Mouse (Mus musculus): ENCODE measurements at regions not wholly inside any gene's neighbourhood (a gene's known extent, or its start where the extent isn't known, plus 50 kb on each side); places are given as distances from the start of the nearest gene placed in this dataset.

DNA sequence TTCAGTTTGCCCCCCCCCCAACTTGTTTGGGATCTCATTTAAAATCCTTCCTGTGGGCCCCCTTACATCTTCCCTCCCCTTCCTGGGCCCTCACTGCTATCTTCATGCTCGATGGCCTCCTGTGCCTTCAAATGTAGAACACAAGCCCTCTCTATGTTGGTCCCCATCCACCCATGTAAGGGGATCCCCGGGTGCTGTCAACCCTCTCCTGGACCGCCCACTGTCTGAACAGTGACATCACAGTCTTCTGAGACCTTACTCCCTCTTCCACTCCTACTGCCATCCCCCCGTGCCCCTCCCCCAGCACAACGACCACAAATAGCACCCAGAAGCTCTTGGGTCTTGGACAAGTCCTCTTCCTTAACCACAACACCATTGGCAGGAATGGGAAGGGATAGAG is 56.6 kb upstream of the Twist2 start:
- 84% methylated on average over 5 of the region's 5 CpGs for WGBS

DNA sequence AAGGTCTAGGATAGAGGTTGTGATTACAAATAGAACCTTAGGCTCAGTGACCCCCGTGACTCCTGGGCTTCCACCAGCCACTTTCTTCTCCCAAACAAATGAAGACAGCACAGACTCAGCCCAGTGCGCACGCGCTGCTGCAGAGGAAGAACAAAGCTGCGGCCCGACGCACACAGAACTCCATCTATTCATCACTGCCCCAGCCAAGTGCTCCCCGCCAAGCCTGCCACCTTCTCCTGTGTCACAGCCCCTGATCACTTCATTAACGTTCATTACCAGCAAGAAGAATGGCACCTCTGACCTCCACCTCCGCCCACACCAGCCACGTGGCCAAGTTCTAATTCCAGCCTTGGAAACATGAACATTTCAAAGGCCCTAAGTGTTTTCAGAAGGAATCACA is 53.7 kb upstream of the Twist2 start:
- no peak for ATAC-seq (ENCODE audit: insufficient number of reproducible peaks, insufficient read depth, low FRiP score, low read depth)
- Histone ChIP-seq H3K9me3 (ENCODE audit: control insufficient read depth, low read depth, low read length) (no peaks in the 10 kb centered on the region), H3K27me3 (ENCODE audit: control insufficient read depth, insufficient read depth, low read length) (no peaks in the 10 kb centered on the region), H3K9ac (replicated peaks; ENCODE audit: low read depth, low read length) (no peak overlapping the region), H3K4me1 (ENCODE audit: control insufficient read depth, insufficient read depth, low read length) (no peaks in the 10 kb centered on the region), H3K27ac (ENCODE audit: low read length) (no peak overlapping the region), H3K36me3 (ENCODE audit: control insufficient read depth, insufficient read depth, low read length) (no peaks in the 10 kb centered on the region), H3K4me2 (replicated peaks; ENCODE audit: low read depth, low read length) (no peak overlapping the region), H3K4me3 (ENCODE audit: low read depth, low read length) (no peak overlapping the region)
- WGBS = 26% methylated on average over 11 of the region's 11 CpGs

More for the DNA sequence above, 56.6 kb upstream of the Twist2 start:
- Histone ChIP-seq H3K4me2 (replicated peaks; ENCODE audit: low read depth, low read length) (no peak overlapping the region), H3K4me3 (ENCODE audit: low read depth, low read length) (no peak overlapping the region), H3K9ac (replicated peaks; ENCODE audit: low read depth, low read length) (no peak overlapping the region), H3K27ac (ENCODE audit: low read length) (no peak overlapping the region), H3K27me3 (ENCODE audit: control insufficient read depth, insufficient read depth, low read length) (no peaks in the 10 kb centered on the region), H3K9me3 (ENCODE audit: control insufficient read depth, low read depth, low read length) (no peaks in the 10 kb centered on the region), H3K36me3 (ENCODE audit: control insufficient read depth, insufficient read depth, low read length) (no peaks in the 10 kb centered on the region), H3K4me1 (ENCODE audit: control insufficient read depth, insufficient read depth, low read length) (no peaks in the 10 kb centered on the region)
- ATAC-seq (ENCODE audit: insufficient number of reproducible peaks, insufficient read depth, low FRiP score, low read depth) = no peak
